Mouse (Mus musculus) midbrain, embryonic 14.5 days (tissue): ENCODE measurements around the gene Cdh23. TPM values are rescaled to one million over a fixed set of nuclear protein-coding genes. Genes with fewer than 3 reads are reported as not detected.
A peak's percentile ranks its signal among the peaks of the same experiment; 100 is the strongest.
"Not testable (repeated sequence)": the region's sequence is repeated elsewhere in the genome, so short reads cannot be mapped to it uniquely, and the experiment has no call there.

Experiments
- ATAC-seq: fragments of 200-750 bp; cut with Nextera tagmentation; 2 replicates; pipeline ENCODE4 v1.8.0; 2017; ENCODE audit warnings: moderate number of reproducible peaks, moderate library complexity; ENCODE audit not compliant: low FRiP score, low TSS enrichment
- DNase-seq: peaks from one replicate; pipeline ENCODE4 v3.0.0-alpha.2; 2015
- H3K27ac ChIP-seq: fragments of 300-500 bp; sonication (generic); replicated peaks from 2 replicates; pipeline ENCODE4 v1.5.1; 2014; ENCODE audit warnings: mild to moderate bottlenecking, low read depth, low read length, moderate library complexity
- H3K27me3 ChIP-seq: fragments of 300-500 bp; sonication (generic); 2 replicates; pipeline ENCODE4 v1.6.1; 2014; ENCODE audit warnings: low read length, control low read depth, mixed read lengths; ENCODE audit not compliant: control insufficient read depth, insufficient read depth
- H3K36me3 ChIP-seq: fragments of 300-500 bp; sonication (generic); 2 replicates; pipeline ENCODE4 v1.6.1; 2014; ENCODE audit warnings: low read length, control low read depth; ENCODE audit not compliant: control insufficient read depth, insufficient read depth
- H3K4me1 ChIP-seq: fragments of 300-500 bp; sonication (generic); 2 replicates; pipeline ENCODE4 v1.6.1; 2014; ENCODE audit warnings: mild to moderate bottlenecking, antibody characterized with exemption, low read length, control low read depth; ENCODE audit not compliant: control insufficient read depth, insufficient read depth
- H3K4me2 ChIP-seq: fragments of 300-500 bp; sonication (generic); 2 replicates; pipeline ENCODE4 v1.6.1; 2014; ENCODE audit warnings: mild to moderate bottlenecking, low read length, moderate library complexity
- H3K4me3 ChIP-seq: fragments of 300-500 bp; sonication (generic); replicated peaks from 2 replicates; pipeline ENCODE4 v1.5.1; 2014; ENCODE audit warnings: low read depth, low read length
- H3K9ac ChIP-seq: fragments of 300-500 bp; sonication (generic); replicated peaks from 2 replicates; pipeline ENCODE4 v1.6.1; 2014; ENCODE audit warnings: mild to moderate bottlenecking, low read length, moderate library complexity
- H3K9me3 ChIP-seq: fragments of 300-500 bp; sonication (generic); 2 replicates; pipeline ENCODE4 v1.6.1; 2016; ENCODE audit warnings: low read length, control low read depth, mixed read lengths; ENCODE audit not compliant: control insufficient read depth
- WGBS: fragments of 180-500 bp; shearing (Covaris S2); extraction: QIAGEN DNeasy Blood & Tissue Kit; methylation state at CpG from one replicate; pipeline ENCODE4 v1.1.7; 2014; 5-methylcytosine and 5-hydroxymethylcytosine counted together
- polyA plus RNA-seq: library from polyadenylated mRNA; unstranded; fragments of >200 nt; fragmentation: Nextera tagmentation; extraction: Ambion mirVana; gene quantifications from 2 replicates; pipeline ENCODE4 v1.2.1, GENCODE M21; 2014

Cdh23 gene
- polyA plus RNA-seq, 1 experiment from 2014 or later: 5.0 TPM

DNA sequence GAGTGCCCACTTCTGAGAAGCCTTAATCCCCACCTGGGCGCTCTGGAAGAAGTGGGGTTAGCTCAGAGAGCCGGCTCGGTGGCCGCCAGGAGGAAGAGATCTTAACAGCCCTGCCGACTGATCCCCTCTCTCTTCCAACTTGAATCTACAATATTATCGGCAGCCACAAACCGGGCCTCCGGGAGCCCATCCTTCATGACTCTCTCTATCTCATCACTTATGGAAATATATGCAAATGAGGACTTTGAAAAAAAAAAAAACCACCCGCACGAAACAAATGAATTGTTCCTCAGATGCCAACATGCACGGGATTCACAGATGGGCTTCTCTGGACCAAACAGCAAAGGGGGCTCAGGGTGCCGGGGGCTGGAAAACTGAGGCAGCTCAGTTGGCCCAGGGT lies 25.4 kb upstream of the Cdh23 start:
- Histone ChIP-seq H3K36me3 (no peaks in the 10 kb centered on the region), H3K4me3 (no peak overlapping the region), H3K4me1 (0 out of 2 replicates have a peak, but pooled peaks cover 10% of the 10 kb centered on the region), H3K9me3 (no peaks in the 10 kb centered on the region), H3K4me2 (no peak overlapping the region), H3K27ac (0 out of 2 replicates have a peak overlapping the region, but pooled peaks have one; percentile 41), H3K27me3 (no peaks in the 10 kb centered on the region), H3K9ac (no peak overlapping the region)
- WGBS: 36% methylated on average over 12 of the region's 12 CpGs
- DNase-seq: peak; percentile 45
- no peak for ATAC-seq

GRCm38 (mm10) chr10:60720461-60720860 lies 24.2 kb upstream of the Cdh23 start:
- Histone ChIP-seq H3K27ac (no peak overlapping the region), H3K27me3 (no peaks in the 10 kb centered on the region), H3K9ac (no peak overlapping the region), H3K9me3 (no peaks in the 10 kb centered on the region), H3K36me3 (peaks cover 6% of the 10 kb centered on the region), H3K4me3 (no peak overlapping the region), H3K4me1 (0 out of 2 replicates have a peak, but pooled peaks cover 10% of the 10 kb centered on the region), H3K4me2 (no peak overlapping the region)
- 76% methylated on average over 5 of the region's 5 CpGs for WGBS
- DNase-seq (no peak), ATAC-seq (no peak)

GRCm38 (mm10) chr10:60718491-60718890 lies 22.2 kb upstream of the Cdh23 start:
- Histone ChIP-seq H3K27ac (no peak overlapping the region), H3K9ac (no peak overlapping the region), H3K27me3 (no peaks in the 10 kb centered on the region), H3K4me2 (no peak overlapping the region), H3K9me3 (peaks cover 10% of the 10 kb centered on the region), H3K4me3 (no peak overlapping the region), H3K4me1 (0 out of 2 replicates have a peak, but pooled peaks cover 10% of the 10 kb centered on the region), H3K36me3 (peaks cover 13% of the 10 kb centered on the region)
- 98% methylated on average over 2 of the region's 2 CpGs for WGBS
- DNase-seq: no peak
- ATAC-seq: no peak

GRCm38 (mm10) chr10:60716449-60716848 lies 20.2 kb upstream of the Cdh23 start:
- Histone ChIP-seq H3K27me3 (no peaks in the 10 kb centered on the region), H3K9me3 (peaks cover 10% of the 10 kb centered on the region), H3K4me2 (no peak overlapping the region), H3K27ac (no peak overlapping the region), H3K9ac (no peak overlapping the region), H3K4me3 (no peak overlapping the region), H3K4me1 (0 out of 2 replicates have a peak, but pooled peaks cover 4% of the 10 kb centered on the region), H3K36me3 (peaks cover 13% of the 10 kb centered on the region)
- DNase-seq (no peak), ATAC-seq (no peak)
- WGBS: 89% methylated on average over 3 of the region's 3 CpGs

DNA sequence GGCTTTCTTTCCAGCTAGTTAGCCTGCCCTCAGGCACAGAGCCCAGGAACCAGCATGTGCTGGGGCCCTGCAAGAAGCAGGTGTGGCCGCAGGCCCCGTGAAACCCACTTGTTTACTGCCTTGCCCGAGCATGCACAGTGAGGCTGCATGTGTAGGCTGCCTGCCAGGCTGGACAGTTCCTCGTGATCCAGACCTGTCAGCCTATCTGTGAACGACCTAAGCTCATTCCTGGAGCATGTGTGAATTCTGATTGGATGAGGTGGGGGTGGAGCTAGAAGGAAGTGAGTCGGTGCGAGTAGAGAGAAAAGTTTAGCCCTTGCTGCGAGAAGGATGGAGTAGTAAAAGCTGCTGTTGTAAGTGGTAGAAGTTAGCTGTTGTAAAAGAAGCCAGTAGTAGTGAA lies 16.0 kb upstream of the Cdh23 start:
- H3K4me3 ChIP-seq, ATAC-seq, H3K27me3 ChIP-seq, H3K27ac ChIP-seq, H3K4me2 ChIP-seq, H3K9ac ChIP-seq, DNase-seq, H3K4me1 ChIP-seq: not testable (repeated sequence)
- H3K36me3 ChIP-seq: peaks cover 13% of the 10 kb centered on the region
- 70% methylated on average over 7 of the region's 8 CpGs for WGBS
- H3K9me3 ChIP-seq: peaks cover 10% of the 10 kb centered on the region

GRCm38 (mm10) chr10:60708837-60709236 lies 12.5 kb upstream of the Cdh23 start:
- Histone ChIP-seq H3K4me2 (no peak overlapping the region), H3K9me3 (peaks cover 2% of the 10 kb centered on the region), H3K9ac (no peak overlapping the region), H3K4me1 (no peaks in the 10 kb centered on the region), H3K27me3 (no peaks in the 10 kb centered on the region), H3K36me3 (no peaks in the 10 kb centered on the region), H3K4me3 (no peak overlapping the region), H3K27ac (no peak overlapping the region)
- ATAC-seq (no peak), DNase-seq (no peak)
- WGBS: 86% methylated on average over 5 of the region's 5 CpGs

DNA sequence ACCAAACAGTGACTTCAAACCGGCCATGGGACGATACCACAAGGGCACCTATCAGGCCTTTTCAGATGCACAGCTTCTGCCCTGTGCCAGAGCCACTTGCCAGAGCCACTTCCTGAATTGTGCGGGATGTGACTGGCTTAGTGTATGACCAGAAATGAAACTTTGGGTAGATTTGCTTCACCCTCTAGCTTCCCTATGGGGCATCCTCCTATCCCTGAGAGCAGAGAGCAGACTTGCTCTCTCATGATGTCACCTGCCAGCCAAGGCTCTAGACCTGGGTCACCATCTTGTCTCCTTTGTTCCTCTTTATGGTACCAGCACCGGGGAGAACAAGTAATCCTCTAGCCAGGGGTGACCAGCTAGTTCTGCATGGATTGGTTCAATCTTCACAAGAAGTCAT lies 10.0 kb upstream of the Cdh23 start:
- H3K27me3 ChIP-seq: no peaks in the 10 kb centered on the region
- no peak overlapping the region for H3K9ac ChIP-seq
- no peak overlapping the region for H3K4me3 ChIP-seq
- 89% methylated on average over 4 of the region's 4 CpGs for WGBS
- H3K27ac ChIP-seq: no peak overlapping the region
- H3K36me3 ChIP-seq: no peaks in the 10 kb centered on the region
- no peaks in the 10 kb centered on the region for H3K9me3 ChIP-seq
- no peak overlapping the region for H3K4me2 ChIP-seq
- no peaks in the 10 kb centered on the region for H3K4me1 ChIP-seq
- ATAC-seq (no peak), DNase-seq (no peak)

GRCm38 (mm10) chr10:60705134-60705533 lies 8.8 kb upstream of the Cdh23 start:
- Histone ChIP-seq H3K9me3 (no peaks in the 10 kb centered on the region), H3K9ac (no peak overlapping the region), H3K4me2 (no peak overlapping the region), H3K4me3 (no peak overlapping the region), H3K4me1 (no peaks in the 10 kb centered on the region), H3K27ac (no peak overlapping the region), H3K36me3 (no peaks in the 10 kb centered on the region), H3K27me3 (no peaks in the 10 kb centered on the region)
- ATAC-seq: no peak
- DNase-seq: no peak
- 78% methylated on average over 2 of the region's 2 CpGs for WGBS

DNA sequence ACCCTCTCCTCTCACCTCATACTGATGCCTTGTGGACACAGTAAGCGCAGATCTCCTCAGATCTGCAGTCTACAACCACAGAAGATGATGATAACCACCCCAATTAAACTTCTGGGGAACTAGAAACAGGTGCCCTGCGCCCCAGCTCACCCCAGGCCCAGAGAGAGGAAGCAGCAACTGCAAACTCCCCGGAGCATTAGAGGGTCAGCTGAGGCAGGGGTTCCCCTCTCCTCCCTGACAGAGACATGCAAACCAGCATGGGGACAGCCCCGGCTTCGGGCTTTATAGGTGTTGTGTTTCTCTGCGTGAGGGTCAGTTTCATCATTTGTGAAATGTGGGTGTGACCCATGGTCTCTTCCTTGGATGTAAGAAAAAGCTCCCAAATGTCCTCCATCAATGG lies 1.5 kb upstream of the Cdh23 start:
- no peaks in the 10 kb centered on the region for H3K9me3 ChIP-seq
- H3K36me3 ChIP-seq: no peaks in the 10 kb centered on the region
- DNase-seq: no peak
- ATAC-seq: no peak
- WGBS: 92% methylated on average over 6 of the region's 6 CpGs
- no peak overlapping the region for H3K4me2 ChIP-seq
- H3K27ac ChIP-seq: no peak overlapping the region
- H3K27me3 ChIP-seq: no peaks in the 10 kb centered on the region; the same call in 1 of the 2 replicates
- no peak overlapping the region for H3K9ac ChIP-seq
- H3K4me1 ChIP-seq: no peaks in the 10 kb centered on the region
- no peak overlapping the region for H3K4me3 ChIP-seq
